Mouse (Mus musculus) heart, embryonic 16.5 days (tissue): ENCODE measurements around the gene Ppp1r1b. TPM values are rescaled to one million over a fixed set of nuclear protein-coding genes. Genes with fewer than 3 reads are reported as not detected.
"Not testable (repeated sequence)": the region's sequence is repeated elsewhere in the genome, so short reads cannot be mapped to it uniquely, and the experiment has no call there.

Experiments
- ATAC-seq: fragments of 200-750 bp; cut with Nextera tagmentation; replicated peaks from 2 replicates; pipeline ENCODE4 v1.8.0; 2017; ENCODE audit warnings: moderate number of reproducible peaks; ENCODE audit not compliant: insufficient read depth, low FRiP score; ENCODE audit errors: extremely low read depth
- H3K27ac ChIP-seq: fragments of 300-500 bp; sonication (generic); 2 replicates; pipeline ENCODE4 v1.5.1; 2014; ENCODE audit warnings: mild to moderate bottlenecking, low read length, control low read depth, moderate library complexity
- H3K27me3 ChIP-seq: fragments of 300-500 bp; sonication (generic); 2 replicates; pipeline ENCODE4 v1.6.1; 2014; ENCODE audit warnings: low read length, mixed read lengths; ENCODE audit not compliant: control insufficient read depth, insufficient read depth
- H3K36me3 ChIP-seq: fragments of 300-500 bp; sonication (generic); 2 replicates; pipeline ENCODE4 v1.6.1; 2014; ENCODE audit not compliant: control insufficient read depth, insufficient read depth
- H3K4me1 ChIP-seq: fragments of 300-500 bp; sonication (generic); 2 replicates; pipeline ENCODE4 v1.6.1; 2014; ENCODE audit warnings: low read length, mixed read lengths; ENCODE audit not compliant: control insufficient read depth, insufficient read depth
- H3K4me2 ChIP-seq: fragments of 300-500 bp; sonication (generic); 2 replicates; pipeline ENCODE4 v1.6.1; 2014; ENCODE audit warnings: low read depth, mild to moderate bottlenecking, control low read depth, low read length
- H3K4me3 ChIP-seq: fragments of 300-500 bp; sonication (generic); 2 replicates; pipeline ENCODE4 v1.5.1; 2014; ENCODE audit warnings: mild to moderate bottlenecking, control low read depth, low read length
- H3K9ac ChIP-seq: fragments of 300-500 bp; sonication (generic); 2 replicates; pipeline ENCODE4 v1.6.1; 2014; ENCODE audit warnings: low read length, control low read depth
- H3K9me3 ChIP-seq: fragments of 300-500 bp; sonication (generic); replicated peaks from 2 replicates; pipeline ENCODE4 v1.6.1; 2016; ENCODE audit warnings: low read length; ENCODE audit not compliant: control insufficient read depth
- WGBS: fragments of 180-500 bp; shearing (Covaris S2); extraction: QIAGEN DNeasy Blood & Tissue Kit; methylation state at CpG from one replicate; pipeline ENCODE4 v1.1.7; 2014; 5-methylcytosine and 5-hydroxymethylcytosine counted together
- polyA plus RNA-seq: library from polyadenylated mRNA; unstranded; fragments of >200 nt; fragmentation: Nextera tagmentation; extraction: Ambion mirVana; gene quantifications from 2 replicates; pipeline ENCODE4 v1.2.1, GENCODE M21; 2015

The Ppp1r1b gene
- polyA plus RNA-seq, 1 experiment from 2014 or later: 74.0 TPM

- Histone ChIP-seq H3K4me1 (peaks cover 73% of the 10 kb centered on the region), H3K9ac (peak overlapping the region; percentile 50), H3K9me3 (no peaks in the 10 kb centered on the region), H3K27me3 (no peaks in the 10 kb centered on the region), H3K36me3 (peaks cover 16% of the 10 kb centered on the region), H3K27ac (peak overlapping the region; percentile 89), H3K4me3 (no peak overlapping the region), H3K4me2 (no peak overlapping the region)
- peak; percentile 77 for ATAC-seq
- WGBS: 35% methylated on average over 8 of the region's 8 CpGs
Observed at GRCm38 (mm10) chr11:98374266-98374665, 26.1 kb downstream of the Ppp1r1b start.

DNA sequence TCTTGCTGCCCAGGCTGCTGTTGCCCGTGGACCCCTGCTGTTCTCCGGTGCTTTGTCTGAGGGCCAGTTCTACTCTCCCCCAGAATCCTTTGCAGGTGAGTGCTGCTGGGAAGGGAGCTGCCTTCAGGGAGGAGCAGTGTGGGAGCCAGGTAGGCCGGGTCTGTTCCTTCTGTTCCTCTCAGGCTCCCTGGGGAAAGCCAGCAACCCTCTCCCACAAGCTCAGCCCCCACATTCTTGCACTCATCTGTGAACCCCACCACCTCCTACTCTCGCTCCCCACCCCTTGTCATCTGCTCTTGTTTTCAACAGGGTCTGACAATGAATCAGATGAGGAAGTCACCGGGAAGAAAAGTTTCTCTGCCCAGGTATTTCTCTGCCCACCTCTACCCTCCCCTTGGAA, 28.6 kb downstream of the Ppp1r1b start:
- H3K27me3 ChIP-seq: no peaks in the 10 kb centered on the region
- H3K27ac ChIP-seq: no peak overlapping the region; the same call in 1 of the 2 replicates
- no peak overlapping the region for H3K4me2 ChIP-seq
- peaks cover 80% of the 10 kb centered on the region for H3K4me1 ChIP-seq
- ATAC-seq: no peak
- no peaks in the 10 kb centered on the region for H3K9me3 ChIP-seq
- 66% methylated on average over 5 of the region's 5 CpGs for WGBS
- peak overlapping the region; percentile 1; the same call in 1 of the 2 replicates for H3K9ac ChIP-seq
- H3K36me3 ChIP-seq: peaks cover 22% of the 10 kb centered on the region
- no peak overlapping the region for H3K4me3 ChIP-seq

DNA sequence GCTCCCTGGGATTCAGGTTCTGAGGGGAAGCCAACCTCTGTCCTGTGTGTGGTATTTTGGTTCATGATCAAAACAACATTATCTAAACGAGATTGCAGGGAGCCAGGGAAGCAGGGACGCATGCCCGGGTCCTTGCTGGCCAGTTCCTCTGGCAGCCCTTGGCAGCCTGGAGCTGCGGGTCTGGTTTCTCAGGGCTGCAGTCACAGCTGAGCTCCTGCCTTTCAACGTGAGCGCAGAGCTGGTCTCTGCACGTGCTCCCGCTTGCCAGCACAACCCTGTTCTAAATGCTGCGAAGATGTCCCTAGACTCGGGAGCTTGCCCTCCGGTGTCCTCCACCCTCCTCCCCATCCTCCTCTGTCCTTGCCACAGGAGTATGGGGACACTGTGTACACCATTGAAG, 29.6 kb downstream of the Ppp1r1b start:
- Histone ChIP-seq H3K27ac (peak overlapping the region; percentile 79), H3K9me3 (no peaks in the 10 kb centered on the region), H3K4me2 (no peak overlapping the region), H3K9ac (peak overlapping the region; percentile 1), H3K4me3 (no peak overlapping the region), H3K36me3 (peaks cover 22% of the 10 kb centered on the region), H3K27me3 (no peaks in the 10 kb centered on the region), H3K4me1 (peaks cover 73% of the 10 kb centered on the region)
- ATAC-seq: peak; percentile 33; the same call in 1 of the 2 replicates
- WGBS: 44% methylated on average over 11 of the region's 11 CpGs

GRCm38 (mm10) chr11:98379379-98379778, 31.2 kb downstream of the Ppp1r1b start:
- ATAC-seq: no peak
- H3K27me3 ChIP-seq: no peaks in the 10 kb centered on the region
- no peaks in the 10 kb centered on the region for H3K9me3 ChIP-seq
- peak overlapping the region; percentile 79 for H3K27ac ChIP-seq
- peak overlapping the region; percentile 28; the same call in 1 of the 2 replicates for H3K9ac ChIP-seq
- 60% methylated on average over 7 of the region's 7 CpGs for WGBS
- H3K4me1 ChIP-seq: peaks cover 68% of the 10 kb centered on the region
- no peak overlapping the region for H3K4me2 ChIP-seq
- H3K4me3 ChIP-seq: no peak overlapping the region
- peaks cover 22% of the 10 kb centered on the region for H3K36me3 ChIP-seq

DNA sequence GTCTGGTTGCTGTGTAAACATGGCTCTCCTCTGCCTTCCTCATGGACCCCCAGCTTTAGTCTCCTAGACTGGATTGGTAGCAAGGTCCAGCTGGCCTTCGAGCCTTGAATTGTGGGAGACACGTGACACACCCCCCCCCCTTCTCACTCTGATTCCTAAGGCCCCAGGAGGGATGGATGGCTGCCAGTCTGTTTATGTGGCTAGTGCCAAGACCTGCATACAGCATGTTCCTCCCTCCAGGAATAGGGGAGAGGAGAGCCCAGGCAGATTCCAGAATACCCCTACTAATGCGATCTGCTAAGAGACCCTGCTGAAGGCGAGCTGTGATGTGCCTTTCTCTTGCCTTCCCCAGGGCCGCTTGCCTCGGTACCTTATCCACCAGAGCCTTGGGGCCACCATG, 31.9 kb downstream of the Ppp1r1b start:
- no peak overlapping the region for H3K4me2 ChIP-seq
- H3K4me3 ChIP-seq: no peak overlapping the region
- peaks cover 65% of the 10 kb centered on the region for H3K4me1 ChIP-seq
- peak overlapping the region; percentile 28 for H3K9ac ChIP-seq
- H3K36me3 ChIP-seq: peaks cover 22% of the 10 kb centered on the region
- WGBS: 57% methylated on average over 6 of the region's 6 CpGs
- H3K27me3 ChIP-seq: no peaks in the 10 kb centered on the region
- ATAC-seq: peak; percentile 9; the same call in 1 of the 2 replicates
- H3K27ac ChIP-seq: peak overlapping the region; percentile 79
- no peaks in the 10 kb centered on the region for H3K9me3 ChIP-seq

GRCm38 (mm10) chr11:98381651-98382050, 33.4 kb downstream of the Ppp1r1b start:
- no peak for ATAC-seq
- Histone ChIP-seq H3K4me3 (no peak overlapping the region), H3K9ac (no peak overlapping the region), H3K9me3 (no peaks in the 10 kb centered on the region), H3K27me3 (peaks cover 3% of the 10 kb centered on the region; the same call in 1 of the 2 replicates), H3K4me2 (no peak overlapping the region), H3K27ac (no peak overlapping the region), H3K36me3 (peaks cover 15% of the 10 kb centered on the region), H3K4me1 (peaks cover 65% of the 10 kb centered on the region)
- WGBS: 93% methylated on average over 2 of the region's 2 CpGs

GRCm38 (mm10) chr11:98382405-98382804, 34.2 kb downstream of the Ppp1r1b start:
- not testable (repeated sequence) for H3K27me3 ChIP-seq, H3K9me3 ChIP-seq, H3K4me2 ChIP-seq, H3K4me3 ChIP-seq, ATAC-seq, H3K27ac ChIP-seq, H3K9ac ChIP-seq
- Histone ChIP-seq H3K4me1 (peaks cover 58% of the 10 kb centered on the region), H3K36me3 (peaks cover 13% of the 10 kb centered on the region)
- 39% methylated on average over 2 of the region's 2 CpGs for WGBS

DNA sequence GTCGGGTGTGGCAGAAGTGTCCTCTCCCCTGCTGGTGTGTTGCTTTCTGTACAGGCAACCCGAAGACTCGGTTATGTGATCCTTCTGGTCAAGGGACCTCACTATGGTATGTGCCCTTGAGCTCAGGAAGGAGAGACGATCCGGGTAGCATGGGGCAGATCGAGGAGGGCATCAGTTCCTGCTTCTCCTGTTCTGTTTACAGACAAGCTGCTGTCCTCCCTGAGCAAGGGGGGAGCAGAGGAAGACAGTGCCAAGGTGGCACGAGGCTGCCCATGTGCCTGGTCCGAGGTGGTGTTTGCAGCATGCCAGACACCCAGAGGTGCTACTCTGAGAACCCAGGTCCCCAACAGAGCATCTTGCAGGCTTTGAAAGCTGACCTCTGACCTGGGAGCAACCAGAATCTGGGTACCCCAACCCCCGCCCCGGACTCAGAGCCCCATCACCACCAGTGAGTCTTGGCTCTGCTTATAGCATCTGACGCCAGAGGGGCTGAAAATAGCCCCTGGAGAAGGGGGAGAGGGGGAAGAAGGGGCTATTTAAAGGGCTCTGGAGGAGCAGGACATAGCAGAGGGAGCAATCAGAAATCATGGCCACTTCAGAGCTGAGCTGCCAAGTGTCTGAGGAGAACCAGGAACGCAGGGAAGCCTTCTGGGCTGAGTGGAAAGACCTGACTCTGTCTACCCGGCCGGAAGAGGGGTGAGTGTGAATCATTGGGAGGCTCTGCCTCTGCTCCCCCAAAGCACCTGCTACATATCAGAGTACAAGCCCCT, 35.2 kb downstream of the Ppp1r1b start, which contains the start of gene Tcap:
Tcap (plus strand) TSS at position 551 of the 770 bp plus-strand sequence.
- H3K36me3 ChIP-seq: peaks cover 9% of the 10 kb centered on the region
- H3K9me3 ChIP-seq: no peaks in the 10 kb centered on the region
- peak within 1 kb of the TSS; percentile 95 for H3K27ac ChIP-seq
- peaks cover 56% of the 10 kb centered on the region for H3K4me1 ChIP-seq
- ATAC-seq: peak; percentile 83
- H3K4me3 ChIP-seq: peak within 1 kb of the TSS; percentile 63
- H3K9ac ChIP-seq: peak within 1 kb of the TSS; percentile 86
- peaks cover 9% of the 10 kb centered on the region; the same call in 1 of the 2 replicates for H3K27me3 ChIP-seq
- peak within 1 kb of the TSS; percentile 76 for H3K4me2 ChIP-seq
- 33% methylated on average over 14 of the region's 14 CpGs for WGBS

- peak overlapping the region; percentile 86 for H3K9ac ChIP-seq
Observed at GRCm38 (mm10) chr11:98384216-98384615, 36.0 kb downstream of the Ppp1r1b start.

More at GRCm38 (mm10) chr11:98384216-98384615, 36.0 kb downstream of the Ppp1r1b start:
- 37% methylated on average over 20 of the region's 20 CpGs for whole genome bisulfite sequencing
- no peak for ATAC-seq
- Histone ChIP-seq H3K27me3 (peaks cover 9% of the 10 kb centered on the region; the same call in 1 of the 2 replicates), H3K4me1 (peaks cover 49% of the 10 kb centered on the region), H3K9me3 (no peaks in the 10 kb centered on the region), H3K36me3 (peaks cover 6% of the 10 kb centered on the region), H3K27ac (peak overlapping the region; percentile 95), H3K4me2 (peak overlapping the region; percentile 76), H3K4me3 (peak overlapping the region; percentile 63)
